Mouse (Mus musculus) monocyte, adult 2 months (primary cell): ENCODE measurements around the gene 4933407L21Rik.
A peak's percentile ranks its signal among the peaks of the same experiment; 100 is the strongest.
"Not testable (repeated sequence)": the region's sequence is repeated elsewhere in the genome, so short reads cannot be mapped to it uniquely, and the experiment has no call there.

Experiments
- DNase-seq, 2 experiments: peaks; one replicate each; pipeline ENCODE4 v3.0.0; 2022; ENCODE audit warnings: low spot score in 2 of 2, low read depth in 1 of 2

The 4933407L21Rik gene

GRCm38 (mm10) chr1:85959129-85959888 lies 31.0 kb downstream of the 4933407L21Rik start:
- DNase-seq, result no peak

DNA sequence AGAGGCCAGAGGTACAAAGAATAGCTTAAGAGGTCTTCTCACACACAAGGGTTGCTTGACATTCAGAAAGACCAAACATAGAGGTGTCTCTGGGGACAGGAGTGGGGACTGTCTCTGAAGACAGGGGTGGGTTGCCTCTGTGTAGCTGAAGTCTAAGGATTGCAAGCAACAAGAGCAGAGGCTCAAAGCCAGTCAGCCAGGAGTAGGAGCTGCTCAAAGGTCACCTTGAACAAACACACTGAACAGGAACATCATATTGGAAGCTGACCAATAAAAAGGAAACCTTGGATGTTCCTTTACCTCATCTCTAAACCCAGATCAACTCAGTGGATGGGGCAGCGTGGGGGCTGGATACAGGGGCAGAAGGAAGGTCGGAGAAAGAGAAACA lies 31.6 kb downstream of the 4933407L21Rik start:
- DNase-seq, result no peak

- DNase-seq, result no peak
Observed at GRCm38 (mm10) chr1:85960873-85961272, 32.6 kb downstream of the 4933407L21Rik start, which contains the start of gene Gpr55. Gene Gpr55 (minus strand): TSS chr1:85961007.

- no peak for DNase-seq
Observed at GRCm38 (mm10) chr1:85962081-85962480, 33.8 kb downstream of the 4933407L21Rik start.

DNA sequence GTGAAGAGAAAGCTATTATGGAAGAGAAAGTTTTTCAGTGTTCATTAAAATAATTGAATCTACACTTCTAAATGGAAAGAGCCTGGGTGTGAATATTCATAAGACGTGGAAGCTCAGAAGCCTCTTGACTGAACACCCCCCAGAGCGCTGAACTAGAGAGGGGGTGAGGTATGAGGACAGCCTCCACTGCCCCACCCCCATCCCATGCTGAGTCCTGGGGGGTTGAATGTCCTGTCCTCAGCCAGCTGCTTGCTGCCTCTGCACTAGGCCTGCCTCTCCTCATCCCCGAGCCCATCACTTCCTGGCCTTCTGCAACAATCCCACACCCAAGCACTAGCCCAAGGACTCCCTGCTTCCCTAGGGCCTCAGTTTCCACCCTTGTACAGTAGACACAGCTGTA lies 37.6 kb downstream of the 4933407L21Rik start:
- no peak for DNase-seq

- DNase-seq, result no peak
Observed at GRCm38 (mm10) chr1:85969081-85969480, 40.8 kb downstream of the 4933407L21Rik start.

DNA sequence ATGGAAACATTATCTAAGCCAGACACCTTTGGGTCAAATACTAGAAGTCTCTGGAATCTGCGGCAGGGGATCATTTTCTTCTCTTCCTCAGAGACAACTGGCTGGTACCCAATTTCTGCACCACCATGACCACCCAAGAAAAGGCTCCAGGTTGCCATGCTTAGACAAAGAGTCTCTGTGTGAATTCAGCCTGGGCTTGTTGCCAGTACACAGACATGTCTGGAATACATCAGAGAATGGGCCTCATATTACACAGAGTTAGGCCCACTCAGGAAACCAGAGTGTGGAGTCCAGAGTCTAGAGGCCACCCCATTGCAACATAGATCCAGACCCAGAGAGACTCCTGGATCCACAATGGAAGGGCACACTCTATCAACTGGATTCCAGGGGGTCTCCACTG lies 41.2 kb downstream of the 4933407L21Rik start:
- DNase-seq, result no peak

GRCm38 (mm10) chr1:85971070-85971469 lies 42.8 kb downstream of the 4933407L21Rik start:
- no peak for DNase-seq

DNA sequence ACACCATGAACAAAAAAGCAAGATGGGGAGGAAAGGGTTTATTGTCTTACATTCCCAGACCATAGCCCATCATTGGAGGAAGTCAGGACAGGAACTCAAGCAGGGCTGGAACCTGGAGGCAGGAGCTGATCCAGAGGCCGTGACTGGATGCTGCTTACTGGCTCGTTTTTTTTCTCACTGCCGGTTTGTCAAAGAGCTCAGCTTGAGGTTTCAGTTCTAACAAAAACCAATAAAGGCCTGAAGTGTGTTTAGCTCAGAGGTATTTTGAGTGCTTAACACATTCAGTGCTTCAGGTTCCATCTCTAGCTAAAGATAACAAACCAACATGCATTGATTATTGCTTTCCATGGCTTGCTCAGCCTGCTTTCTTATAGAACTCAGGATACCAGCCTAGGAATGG lies 44.1 kb downstream of the 4933407L21Rik start:
- no peak for DNase-seq

DNA sequence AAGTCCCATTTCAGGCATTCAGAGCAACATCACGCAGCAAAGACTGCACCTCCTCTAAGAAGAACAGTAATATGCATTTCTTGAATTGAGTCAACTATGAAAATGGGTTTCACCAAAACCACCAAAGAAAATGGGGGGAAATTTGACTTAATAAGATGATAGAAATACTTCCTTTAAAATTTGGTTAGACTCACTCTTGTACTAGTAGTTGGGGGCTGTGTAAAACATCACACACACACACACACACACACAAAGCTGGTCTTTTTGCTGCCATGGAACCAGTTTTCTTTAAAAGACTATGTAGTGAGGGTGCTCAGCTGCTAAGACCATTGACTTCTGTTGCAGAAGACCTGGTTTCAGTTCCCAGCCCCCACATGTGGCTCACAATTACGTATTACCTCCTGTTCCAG lies 45.2 kb downstream of the 4933407L21Rik start:
- DNase-seq, result no peak

DNA sequence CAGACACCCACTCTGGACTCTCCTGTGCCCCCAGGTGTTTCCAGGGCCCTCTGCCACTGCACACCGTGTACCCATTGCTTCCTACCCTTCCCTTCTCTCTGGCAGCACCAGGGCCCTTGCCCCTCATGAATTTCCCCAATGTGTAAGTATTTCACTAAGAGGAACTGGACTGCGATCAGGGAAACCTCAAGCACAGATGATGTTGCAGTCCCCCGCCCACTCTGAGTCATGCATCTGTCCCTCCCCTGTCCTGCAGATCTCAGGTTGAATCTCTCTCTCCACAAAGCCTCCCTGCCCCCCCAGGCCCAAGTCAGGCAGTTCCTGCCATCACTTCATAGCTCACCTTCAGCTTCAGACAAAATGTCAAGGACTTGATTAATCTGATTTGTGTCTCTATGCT lies 49.4 kb downstream of the 4933407L21Rik start:
- DNase-seq, result peak; percentile 33 to 37

DNA sequence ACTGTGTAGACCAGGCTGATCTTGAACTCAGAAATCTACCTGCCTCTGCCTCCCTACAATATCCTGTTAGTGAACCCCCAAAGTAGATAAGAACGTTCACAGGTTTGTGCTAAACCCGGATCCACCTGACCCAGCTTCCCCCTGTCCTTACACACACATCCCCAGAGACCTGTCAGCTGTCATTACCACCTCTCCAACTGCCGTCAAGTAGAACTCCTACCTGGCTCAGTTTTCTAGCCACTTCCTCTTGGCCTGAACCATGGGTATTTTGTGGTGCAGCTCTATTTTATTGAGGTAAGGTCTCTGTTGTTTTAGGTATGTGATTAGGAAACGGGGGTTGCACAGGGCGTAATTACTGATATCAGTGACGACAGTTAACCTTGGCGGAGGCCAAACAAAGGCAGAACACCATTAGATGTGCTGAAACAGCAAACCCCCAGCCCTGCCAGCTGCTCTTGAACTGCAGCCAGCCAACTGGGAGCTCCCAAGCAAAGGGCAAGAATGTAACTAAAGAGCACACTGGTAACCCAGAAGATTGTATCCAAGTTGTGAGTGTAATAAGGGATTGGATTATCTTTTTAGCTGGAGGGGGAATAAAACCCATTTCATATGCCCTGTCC lies 53.6 kb downstream of the 4933407L21Rik start:
- DNase-seq, result no peak

DNA sequence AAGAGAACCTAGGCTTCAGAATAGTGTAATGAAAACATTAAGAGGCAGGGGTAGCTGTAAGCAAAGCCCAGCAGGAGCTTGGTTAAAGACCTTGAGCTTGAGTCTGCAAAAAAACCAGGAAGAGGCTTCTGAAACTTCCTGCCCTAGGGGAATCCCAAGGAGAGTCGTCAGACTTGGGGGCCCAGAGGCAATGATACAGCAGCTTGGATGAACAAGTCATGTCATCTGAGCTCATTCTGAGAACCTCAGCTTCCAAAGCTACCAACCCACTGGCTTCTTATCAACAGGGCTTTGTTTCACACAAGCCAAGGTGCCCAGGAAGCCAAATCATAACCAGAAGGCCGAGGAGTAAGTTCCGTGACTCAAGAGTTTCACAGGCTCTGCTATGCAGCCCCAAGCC lies 57.5 kb downstream of the 4933407L21Rik start:
- no peak for DNase-seq

- no peak for DNase-seq
Observed at GRCm38 (mm10) chr1:85988351-85988750, 60.1 kb downstream of the 4933407L21Rik start.

GRCm38 (mm10) chr1:85988882-85989281 lies 60.6 kb downstream of the 4933407L21Rik start:
- not testable (repeated sequence) for DNase-seq
